Mouse (Mus musculus) fibroblast of lung, adult 2 months (primary cell): ENCODE measurements around the gene Ptprg.

Experiments used
- DNase-seq: peaks from one replicate; pipeline ENCODE4 v3.0.0-alpha.2; 2011; ENCODE audit warnings: low read depth

The Ptprg gene

DNA sequence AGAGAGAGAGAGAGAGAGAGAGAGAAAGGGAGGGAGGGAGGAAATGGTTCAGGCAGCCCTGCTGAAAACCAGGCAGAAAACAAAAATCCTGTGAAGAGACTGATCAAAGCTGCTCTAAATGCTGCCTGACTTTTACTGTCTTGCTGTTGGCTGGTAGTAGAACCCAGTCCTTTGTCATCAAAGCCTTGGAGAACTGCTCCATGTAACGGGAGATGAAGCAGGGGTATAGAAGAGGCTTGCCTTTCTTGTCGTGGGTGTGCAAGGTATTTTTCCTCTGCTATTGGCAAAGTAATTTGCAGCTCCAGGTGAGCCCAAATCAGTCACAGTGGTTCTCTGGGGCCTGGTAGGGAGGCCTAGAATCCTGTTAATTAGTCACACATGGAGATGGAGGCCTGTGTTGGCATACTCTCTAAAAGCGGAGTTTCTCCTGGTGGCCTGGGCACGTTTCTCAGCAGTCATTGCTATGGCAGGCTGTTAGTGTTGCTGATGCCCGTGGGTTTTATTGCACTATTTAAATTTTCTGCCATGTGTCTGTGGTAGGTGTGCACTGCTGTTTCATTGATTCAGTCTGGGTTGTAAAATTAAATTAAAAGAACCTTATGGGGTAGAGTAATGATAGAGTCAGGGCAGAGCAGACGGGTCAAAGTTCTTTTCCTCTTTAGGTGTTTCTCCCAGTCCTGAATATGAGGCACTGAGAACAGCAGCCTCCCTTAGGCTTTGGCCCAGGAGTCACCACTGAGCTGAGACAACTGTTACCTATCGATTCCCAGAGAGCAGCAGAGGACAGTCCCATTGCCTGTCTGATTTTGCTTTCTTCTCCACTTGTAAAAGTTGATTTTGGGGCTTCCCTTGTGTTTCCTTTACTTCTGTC is 269.7 kb downstream of the Ptprg start:
- no peak for DNase-seq

DNA sequence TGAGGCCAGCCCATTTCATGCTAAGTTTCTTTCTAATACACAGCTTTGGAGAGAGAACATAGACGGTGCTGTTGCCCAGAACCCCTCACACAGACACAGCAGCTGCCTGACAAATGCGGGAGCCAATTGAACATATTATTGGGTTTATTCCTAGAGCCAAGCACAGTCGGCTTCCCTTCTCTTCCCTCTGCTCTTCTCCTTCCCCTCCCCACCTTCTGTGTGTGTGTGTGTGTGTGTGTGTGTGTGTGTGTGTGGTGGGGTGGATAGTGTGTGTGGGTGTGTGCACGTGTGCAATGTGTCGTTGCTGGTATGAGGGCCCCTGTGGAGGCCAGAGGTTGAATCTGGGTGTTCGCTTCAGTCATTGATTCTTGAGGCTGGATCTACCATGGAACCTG is 270.4 kb downstream of the Ptprg start:
- DNase-seq, result no peak

DNA sequence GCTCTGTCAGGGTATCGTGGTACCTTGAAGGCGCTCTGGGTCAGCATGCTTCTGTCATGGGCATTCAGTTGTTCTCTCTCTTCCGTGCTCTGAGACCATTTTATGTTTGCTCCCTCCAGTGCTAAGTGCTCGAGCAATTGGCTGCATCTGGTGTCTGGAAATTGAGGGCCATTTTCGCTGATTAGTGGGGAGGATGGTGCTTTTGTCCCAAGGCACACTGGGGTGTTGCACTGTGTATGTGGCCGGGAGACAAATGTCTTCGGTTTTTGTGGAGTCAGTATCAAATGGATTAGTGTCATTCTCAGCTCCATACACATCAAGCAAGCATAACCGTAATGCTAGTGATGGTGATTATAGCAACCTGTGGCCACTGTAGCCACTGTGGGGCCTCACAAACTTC is 271.6 kb downstream of the Ptprg start:
- no peak for DNase-seq

DNA sequence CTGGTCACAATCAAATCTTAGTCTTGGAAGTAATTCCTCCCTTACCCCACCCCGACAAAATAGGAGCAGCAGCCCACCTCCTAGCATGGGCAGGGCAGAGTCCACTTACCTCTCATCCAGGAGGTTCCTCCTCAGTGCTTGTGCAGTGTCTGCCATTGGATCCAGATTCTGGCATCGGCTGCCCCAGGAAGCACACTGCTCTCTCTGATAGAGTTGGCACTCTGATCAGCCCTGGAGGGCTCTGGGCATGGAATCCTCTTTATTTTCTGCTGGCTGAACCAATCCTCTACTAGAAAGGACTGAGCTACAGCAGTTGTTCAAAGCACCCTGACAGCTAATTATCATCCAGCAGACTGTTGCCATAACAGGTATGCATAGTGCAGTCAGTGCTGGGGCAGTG is 272.2 kb downstream of the Ptprg start:
- no peak for DNase-seq

DNA sequence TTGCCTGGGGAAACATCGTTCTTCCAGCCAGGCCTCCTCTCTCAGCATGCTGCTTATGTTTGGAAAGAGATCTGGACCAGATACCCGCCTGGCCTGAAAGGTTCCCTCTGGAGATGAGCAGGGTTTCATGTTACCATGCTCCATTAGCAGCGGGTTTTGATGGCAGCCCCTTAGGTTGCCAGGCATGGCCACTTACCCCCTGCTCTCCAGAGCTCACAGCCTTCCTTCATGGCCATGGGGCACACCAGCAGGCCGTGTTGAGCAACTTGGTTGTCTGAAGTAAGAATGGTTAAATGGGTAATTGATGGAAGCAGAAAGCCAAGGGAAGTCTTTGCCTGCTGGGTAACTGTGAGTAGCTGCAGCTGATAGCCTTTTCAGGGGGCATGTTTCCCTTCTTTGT is 274.8 kb downstream of the Ptprg start:
- no peak for DNase-seq

DNA sequence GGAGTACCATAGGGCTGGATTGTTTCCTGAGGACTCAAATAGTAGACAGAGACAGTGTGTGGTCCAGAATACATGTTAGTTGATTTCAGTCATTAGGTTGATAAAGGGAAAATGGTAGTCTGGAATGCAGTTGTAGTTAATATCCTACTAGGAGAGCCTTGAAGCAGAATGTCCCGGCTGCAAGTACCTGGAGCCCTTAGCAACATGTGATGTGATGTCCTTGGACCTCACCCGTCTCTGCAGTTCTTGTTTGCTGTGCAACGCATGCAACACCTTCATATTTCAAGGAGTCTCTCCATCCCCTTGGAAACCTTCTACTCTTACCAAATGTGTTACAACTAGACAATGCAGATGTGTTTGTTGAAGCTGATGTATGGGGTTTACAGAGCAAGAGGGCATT is 280.3 kb downstream of the Ptprg start:
- DNase-seq, result no peak

DNA sequence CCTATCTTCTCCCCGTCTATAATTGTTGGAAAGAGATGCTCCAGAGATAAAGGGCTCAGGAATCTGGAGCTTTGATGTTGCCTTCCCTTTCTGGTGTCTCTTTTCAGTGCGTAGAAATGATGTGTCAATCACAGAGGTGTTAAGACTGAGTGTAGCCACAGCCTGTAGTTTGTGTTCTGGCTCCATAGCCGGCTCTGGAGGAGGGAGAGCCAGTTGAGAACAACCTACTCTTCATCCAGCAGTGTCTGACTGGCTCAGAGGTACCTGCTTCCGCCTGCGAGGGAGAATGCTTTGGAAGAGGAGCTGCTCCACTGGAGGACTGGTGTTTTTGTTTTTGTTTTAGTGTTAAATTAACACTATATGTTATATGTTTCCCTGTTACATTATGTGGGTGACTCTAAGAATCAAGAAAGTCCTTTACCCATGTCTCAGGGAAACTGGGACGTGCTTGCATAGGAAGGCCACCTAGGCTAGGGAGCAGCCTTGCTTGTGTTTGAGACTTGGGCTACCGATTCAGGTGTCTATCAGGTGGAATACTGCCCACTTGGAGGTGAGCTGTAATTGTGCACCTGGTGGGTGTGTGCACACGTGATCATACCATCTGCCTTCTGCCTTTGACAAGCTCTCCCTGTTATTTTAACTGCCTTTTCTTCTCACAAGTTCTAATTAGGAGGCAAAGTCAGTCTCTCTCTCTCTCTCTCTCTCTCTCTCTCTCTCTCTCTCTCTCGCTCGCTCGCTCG is 282.5 kb downstream of the Ptprg start:
- no peak for DNase-seq

DNA sequence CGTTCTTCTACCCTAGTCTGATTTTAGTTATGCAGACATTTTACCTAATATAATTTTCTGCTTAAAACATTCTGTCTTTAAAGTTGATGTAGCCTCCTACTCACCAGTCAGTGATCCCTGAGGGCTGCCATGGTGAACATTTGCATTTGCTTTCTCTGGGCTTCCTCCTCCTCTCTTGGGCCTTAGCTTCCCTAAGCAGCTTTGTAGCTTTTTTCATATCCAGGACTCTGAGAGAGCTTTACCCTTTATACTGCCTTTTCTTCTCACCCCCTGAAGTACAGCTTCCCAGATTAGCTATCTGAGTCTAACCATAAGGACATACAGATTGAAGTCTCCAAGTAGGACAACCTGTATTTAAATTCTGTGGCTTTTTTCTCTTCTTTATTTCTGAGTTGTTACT is 284.4 kb downstream of the Ptprg start:
- DNase-seq, result no peak

DNA sequence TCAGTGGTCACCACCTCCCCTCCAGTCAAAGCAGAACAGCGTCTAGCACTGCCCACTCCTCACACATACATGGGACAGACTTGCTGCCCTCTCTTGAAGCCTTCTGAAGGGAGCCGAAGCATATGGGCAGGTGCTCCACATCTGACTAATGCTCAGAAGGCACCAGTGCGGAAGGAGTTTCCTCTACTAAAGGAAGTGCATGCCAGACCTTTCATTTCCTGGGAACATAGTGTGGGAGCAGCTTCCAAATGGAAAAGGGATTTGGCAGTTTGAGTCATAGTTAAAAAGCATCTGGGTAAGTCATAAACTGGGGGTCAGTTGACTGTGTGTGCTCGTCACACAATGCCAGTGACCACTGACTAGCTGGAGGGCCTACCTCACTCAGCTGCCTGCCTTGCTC is 288.3 kb downstream of the Ptprg start:
- no peak for DNase-seq

DNA sequence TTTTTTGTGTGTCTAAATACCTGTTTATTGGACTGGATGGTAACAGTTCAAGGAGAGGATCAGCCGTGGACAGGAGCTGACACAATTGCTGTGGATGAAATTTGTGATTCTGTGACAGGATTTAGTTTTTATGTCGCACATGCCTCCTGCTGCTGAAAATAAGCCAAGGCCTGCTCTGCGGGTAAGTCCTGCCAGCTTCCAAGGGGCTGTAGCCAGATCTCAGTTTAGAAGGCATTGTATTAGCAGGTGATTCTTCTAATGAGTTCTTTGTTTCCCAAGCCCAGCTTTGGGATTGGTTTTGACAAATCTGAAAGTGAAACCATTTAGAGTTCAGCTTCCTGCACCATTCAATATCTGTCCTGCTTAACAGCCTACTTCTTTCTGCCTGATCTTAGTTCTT is 299.6 kb downstream of the Ptprg start:
- DNase-seq, result no peak

DNA sequence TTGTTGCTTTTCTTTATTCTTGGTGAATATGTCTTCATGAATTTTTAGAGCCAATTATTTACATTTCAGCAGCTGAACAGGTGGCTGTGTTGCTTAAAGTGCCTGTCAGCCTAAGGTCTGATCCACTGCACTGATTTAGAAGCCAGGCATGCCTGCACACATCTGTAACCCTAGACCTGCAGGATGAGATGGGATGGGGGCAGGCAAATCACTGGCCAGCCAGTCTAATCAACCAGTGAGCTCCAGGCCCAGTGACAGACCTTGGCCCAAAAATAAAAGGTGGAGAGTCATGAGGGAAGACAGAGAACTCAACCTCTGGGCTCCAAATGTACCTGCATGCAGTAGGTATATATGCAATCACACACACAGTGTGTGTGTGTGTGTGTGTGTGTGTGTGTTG is 302.2 kb downstream of the Ptprg start:
- DNase-seq, result no peak

DNA sequence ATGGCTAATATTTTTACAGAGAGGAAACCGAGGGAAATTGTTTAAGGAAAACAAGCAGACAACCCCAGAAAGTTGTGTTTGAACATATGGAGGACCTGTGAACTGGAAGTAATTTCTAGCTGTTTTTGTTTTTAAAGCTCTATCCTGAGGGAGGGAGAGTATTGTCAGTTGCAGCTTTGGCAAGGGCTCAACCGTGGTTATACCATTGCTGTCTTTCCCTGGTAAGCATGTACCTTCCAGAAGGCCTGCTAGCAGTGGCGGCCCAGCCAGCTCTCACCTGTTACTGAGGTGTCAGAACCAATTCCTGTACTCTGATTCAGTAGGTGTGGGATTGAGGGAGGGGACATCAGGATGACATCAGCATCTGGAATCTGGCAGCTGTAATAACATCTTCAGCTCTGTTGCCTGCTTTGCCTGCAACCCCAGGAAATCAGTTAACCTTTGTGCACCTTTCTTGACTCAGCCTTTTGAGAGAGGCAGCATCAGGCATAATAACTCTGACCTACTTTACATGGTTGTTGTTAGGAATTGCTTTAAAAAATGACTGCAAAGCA is 304.7 kb downstream of the Ptprg start:
- DNase-seq, result no peak

DNA sequence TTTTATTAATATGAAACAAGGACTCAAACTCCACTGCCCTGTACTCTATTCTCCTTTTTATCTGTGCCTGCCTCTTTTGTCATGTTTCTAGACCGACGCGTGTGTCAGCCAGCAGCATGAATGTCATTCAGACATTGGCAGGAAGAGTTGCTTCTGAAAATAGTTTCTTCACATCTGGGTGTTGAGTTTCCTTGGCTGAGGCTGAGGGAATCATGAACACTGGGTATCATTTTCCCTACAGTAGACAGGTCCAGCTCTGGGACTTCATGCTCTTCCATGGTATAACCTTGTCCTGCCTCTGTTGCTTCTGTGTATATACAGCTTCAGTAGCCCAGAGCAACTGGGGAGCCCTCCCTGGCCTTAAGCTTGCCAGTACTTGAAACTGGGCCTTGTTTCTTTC is 310.0 kb downstream of the Ptprg start:
- no peak for DNase-seq

DNA sequence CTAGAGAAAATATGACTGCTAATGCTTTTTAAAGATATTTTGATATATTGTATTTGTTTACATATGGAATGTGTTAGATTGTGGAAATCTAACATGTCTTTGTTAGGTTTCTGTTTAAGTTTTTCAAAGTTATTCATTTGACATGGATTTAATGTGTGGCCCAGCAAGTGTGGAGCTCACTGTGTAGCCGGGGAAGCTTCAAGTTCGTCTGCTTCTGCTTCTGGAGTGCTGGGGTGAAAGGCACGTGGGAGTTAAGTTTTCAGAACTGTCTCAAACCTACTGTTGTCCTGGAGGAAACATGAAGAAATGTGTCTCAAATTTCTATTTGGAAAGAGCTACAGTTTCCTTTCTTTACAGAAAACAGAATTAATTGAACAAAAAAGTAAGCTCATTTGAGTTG is 311.5 kb downstream of the Ptprg start:
- DNase-seq, result no peak

DNA sequence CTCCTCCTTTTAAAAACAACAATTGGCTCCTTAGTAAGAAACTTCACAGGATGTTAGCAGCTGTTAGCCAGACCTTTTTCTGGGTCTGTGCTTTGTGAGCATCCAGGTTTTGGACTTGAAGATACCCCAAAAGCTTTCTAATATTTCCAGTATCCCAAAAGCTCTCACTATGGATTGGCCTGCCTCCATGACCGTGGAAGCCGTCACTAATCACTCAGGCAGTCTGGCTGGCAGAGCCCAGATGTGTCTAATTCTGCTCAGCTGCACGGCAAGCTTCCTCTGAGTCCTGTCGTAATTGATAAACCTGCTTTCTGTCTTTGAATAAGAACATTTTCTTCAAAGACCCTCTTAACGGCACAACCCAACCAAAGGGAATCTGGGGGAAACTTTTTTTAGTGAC is 312.0 kb downstream of the Ptprg start:
- DNase-seq, result no peak

DNA sequence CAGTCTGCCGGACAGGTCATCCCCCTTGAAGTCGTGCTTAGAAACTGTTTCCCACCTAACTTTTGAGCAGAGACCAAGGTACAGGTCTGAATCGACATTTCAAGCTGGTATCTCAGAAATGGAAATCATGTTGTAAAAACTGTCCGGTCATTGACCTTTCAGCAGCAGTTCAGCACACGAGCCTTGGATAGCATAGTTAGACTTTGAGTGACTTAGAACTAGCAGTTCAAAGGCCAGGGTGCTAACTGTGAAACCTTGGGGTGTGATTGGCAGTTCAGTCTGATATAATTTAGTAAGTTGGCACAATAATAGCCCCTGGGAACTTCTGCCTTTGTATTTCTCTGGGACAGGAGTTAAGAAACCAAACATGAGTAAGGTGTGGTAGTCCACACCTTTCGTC is 312.5 kb downstream of the Ptprg start:
- no peak for DNase-seq

DNA sequence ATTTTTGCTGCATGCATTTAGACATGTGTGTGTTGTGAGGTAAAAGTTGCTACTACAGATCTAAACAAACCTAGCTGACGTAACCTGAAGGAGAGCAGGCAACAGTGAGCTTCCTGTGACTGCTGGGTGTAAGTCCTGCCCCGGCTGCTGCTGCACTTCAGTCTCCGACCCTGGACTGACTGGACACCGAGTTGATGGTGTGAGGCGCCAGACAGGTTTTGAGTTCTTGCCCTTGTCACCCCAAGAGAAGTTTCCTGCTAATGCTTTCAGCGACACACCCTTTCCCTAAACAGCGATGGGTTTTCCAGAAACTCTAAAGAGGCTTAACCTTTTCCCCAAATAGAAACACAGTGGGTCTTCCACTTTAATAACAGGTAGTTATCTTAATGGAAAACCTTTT is 313.1 kb downstream of the Ptprg start:
- no peak for DNase-seq

DNA sequence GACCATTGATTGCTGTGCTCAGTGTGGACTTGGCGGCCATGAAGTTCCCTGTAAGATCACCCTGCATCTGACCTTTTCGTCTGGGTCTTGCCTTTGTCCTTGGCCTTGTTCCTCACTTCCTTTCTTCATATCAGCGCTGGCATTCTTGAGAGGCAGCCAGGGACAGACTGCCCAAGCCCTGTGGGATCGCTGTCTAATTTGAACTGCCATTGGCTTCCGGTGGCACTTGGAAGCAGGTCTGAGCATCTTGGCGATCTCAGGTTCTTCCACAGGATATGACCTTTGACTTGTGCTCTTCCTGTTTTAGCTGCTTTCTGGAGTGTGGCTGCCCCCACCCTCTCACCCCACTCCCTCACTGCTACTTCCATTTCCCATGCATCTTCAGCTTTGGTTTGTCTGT is 315.3 kb downstream of the Ptprg start:
- no peak for DNase-seq

DNA sequence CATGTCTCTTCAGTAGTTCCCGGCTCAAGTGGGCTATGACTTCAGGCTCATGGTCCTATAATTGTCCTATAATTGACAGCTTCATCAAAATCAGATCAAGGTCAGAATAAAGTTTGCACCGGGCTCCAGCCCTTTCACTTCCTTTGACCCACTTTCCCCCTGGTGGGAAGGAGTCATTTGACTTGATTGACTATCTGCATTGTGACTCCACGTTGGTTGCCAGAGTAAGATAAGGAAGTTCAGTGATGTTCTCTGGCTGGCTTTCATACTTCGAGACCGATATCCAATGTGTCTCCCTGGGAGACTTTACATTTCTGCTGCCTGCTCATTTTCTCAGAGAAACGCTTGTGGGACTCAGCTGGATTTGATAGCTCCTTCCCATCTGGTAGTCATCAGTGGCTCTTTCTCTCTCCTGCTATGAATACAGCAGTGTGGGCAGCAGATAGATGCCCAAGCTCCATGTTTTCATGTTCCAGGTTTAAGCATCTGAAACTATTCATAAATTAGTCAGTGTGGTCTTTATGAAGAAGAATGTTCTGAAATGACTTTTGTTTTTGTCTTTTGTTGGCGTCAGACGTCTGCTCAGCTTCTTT is 318.5 kb downstream of the Ptprg start:
- no peak for DNase-seq

DNA sequence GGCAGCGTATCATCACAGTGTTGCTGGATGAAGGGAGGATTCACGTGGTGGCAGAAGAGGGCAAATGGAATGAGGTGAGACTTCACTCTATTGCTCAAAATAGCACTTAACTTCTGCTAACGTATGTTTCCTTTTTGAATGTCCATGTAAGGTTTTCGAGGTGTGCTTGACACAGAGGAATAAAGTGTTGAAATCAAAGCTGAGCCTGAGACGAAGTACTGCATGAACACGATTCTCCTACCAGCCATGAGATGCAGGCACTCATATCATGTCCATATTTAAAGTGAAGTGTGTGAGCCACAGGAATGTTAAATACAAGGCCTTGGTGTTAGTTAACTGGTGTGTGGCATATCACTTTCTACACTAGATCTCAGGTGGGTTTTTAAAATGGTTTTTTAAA is 320.9 kb downstream of the Ptprg start:
- DNase-seq, result no peak

DNA sequence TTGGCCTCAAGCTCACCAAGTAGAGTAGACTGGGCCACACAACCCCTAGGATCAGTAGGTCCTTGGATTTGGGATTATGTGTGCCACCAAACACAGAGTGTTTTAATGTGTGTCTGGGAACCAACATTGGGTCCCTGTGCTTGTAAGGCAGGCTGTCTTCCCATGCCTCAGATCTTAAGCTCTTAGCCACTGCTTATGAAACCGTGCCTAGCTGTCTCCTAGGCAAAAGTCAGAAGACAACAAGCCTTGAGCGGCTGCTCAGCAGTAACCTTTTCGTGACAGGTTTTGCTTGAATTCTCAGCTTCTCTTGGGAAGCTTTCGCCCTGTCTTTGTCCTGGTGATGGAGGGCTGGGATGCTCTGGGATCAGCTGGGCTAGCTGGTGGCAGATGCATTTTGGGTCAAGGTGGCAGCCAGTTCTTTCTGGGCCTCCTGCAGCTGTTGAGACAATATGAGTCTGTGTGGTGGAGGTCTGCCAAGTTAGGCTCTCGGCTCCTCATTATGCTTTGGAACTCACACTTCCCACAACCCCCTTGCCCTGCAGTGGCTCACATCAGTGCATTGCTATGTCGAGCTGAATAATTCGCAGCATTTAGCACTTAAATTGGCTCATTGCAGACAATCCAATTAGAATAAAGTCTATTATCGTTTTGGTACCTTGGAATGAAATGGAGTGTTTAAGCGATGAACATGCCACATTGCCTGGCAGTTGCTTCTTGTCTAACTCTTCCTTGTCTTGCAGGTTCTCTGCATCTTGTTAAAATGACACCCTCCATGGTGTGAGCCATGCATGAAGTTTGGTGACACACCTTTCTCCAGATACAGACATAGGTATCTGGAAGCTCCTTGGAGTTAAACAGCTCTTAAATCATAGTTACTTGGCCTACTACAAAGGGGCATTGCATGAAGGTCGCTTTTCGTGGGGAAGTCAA is 321.9 kb downstream of the Ptprg start:
- DNase-seq, result no peak

DNA sequence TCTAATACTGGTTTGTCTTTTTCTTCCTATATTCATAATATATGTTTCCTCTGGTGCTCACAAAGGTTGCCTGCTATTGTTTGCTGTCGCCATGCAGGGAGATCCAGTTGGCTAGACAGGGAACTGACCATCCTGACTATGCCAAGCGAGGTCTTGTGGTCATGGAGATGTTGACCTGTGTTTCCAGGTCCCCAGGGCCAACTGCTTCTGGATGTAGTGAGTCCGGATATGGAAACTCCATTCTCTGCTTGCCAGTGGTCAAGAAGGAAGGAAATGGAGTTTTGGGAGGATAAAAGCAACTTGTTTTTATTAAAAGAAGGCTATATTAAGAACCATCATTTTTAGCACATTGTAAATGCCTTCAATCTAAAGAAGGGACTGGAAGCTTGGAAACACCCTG is 327.8 kb downstream of the Ptprg start:
- DNase-seq, result no peak
